Mouse (Mus musculus) megakaryocyte progenitor cell, adult 5-6 weeks (primary cell): Measurements from ENCODE around the gene Nuak2. TPM values are rescaled to one million over a fixed set of nuclear protein-coding genes. Genes with fewer than 3 reads are reported as not detected.

ENCODE experiments used
- ATAC-seq: replicated peaks from 2 replicates; pipeline ENCODE4 v1.8.0; 2016; ENCODE audit warnings: mild to moderate bottlenecking, moderate TSS enrichment, inconsistent platforms; ENCODE audit not compliant: poor library complexity
- total RNA-seq, 2 experiments: library from RNA; stranded (forward) in 1 of 2; stranded (reverse) in 1 of 2; fragments of 157-497, 149-512 nt in 1 of 2; fragments of 200-1000 nt in 1 of 2; gene quantifications; 2 replicates each; pipeline versions ENCODE4 v1.2.3 to v1.2.4; 2015 to 2017

The Nuak2 gene
- total RNA-seq, 2 experiments from 2014 or later: 20.2 to 26.1 TPM

DNA sequence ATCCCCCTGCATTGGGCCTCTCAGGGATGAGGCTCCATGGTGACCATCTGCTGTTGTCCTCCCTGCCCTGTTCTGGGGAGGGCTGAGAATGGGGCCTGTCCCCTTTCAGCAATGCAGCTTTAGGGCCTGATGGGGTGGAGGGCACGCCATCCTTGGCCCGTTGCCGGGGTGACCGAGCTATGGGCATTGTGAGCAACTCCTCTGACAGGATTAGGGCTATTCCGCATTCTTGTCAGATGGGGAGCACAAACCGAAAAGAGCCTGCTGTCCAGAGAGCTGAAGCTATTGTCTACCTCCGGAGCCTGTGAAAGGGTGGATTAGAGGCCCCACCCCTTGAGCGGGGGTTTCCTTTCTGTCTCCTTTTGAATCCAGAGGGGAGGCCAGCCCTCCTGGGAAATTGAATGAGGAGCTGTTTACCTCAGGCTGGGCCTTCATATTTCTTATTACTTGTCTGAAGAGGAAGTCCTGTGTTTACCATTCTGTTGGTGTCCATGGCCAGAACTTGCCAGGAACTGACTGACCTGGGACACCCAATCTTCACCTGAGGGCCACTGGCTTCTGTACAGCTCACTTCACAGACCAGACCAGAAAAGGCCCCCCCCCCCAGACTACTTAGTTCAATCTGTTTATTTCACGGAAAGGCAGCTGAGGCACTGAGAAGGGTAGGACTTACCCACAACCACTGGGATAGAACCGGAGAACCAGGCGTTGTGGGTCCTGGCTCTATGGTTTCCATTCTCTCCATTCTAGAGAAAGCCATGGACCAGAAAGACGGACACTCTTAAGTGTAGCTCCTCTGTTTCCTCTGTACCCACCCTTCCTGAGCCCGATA is 7.0 kb downstream of the Nuak2 start:
- ATAC-seq: no peak

DNA sequence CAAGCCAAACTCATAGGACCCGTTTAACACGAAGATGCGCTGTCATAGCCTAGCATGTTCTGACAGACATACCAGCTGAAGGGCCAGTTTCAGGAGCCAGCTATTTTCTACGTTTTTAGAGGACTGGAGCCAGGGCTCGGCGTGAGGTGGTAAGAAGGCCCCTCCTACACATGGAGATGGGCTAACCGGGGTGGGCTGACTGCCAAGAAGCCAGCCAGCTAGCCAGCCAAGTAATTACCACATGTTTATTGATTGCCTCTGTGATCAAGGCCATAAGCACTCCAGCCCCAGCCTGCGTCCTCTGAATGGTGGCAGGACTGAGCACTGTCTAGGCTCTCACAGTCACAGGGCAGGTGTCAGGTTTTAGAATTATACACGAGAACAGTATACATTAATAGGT is 10.9 kb downstream of the Nuak2 start:
- ATAC-seq: peak; percentile 48; the same call in 1 of the 2 replicates

- no peak for ATAC-seq
Observed at GRCm38 (mm10) chr1:132327477-132327876, 11.6 kb downstream of the Nuak2 start.

DNA sequence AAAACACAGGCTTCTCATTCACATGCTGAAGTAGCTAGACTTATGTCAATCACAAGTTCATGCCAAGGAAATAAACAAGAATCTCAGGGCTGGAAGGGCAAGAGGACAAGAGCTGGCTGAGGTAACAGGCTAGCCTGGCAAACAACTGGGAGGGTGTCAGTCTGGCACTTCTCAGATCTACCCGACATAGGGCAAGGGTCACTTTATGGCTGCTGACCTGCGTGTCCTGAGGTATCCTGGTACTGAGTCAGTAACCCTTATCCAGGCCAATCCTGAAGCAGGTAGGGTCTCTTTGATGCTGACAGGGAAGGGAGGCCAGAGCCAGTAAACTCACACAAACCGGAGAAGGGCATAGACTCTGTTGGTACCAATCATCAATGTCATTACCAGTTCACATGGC is 12.6 kb downstream of the Nuak2 start:
- no peak for ATAC-seq

GRCm38 (mm10) chr1:132329656-132330055 is 13.7 kb downstream of the Nuak2 start:
- ATAC-seq: no peak

- ATAC-seq: no peak
Observed at GRCm38 (mm10) chr1:132330397-132330796, 14.5 kb downstream of the Nuak2 start.

GRCm38 (mm10) chr1:132331283-132331682 is 15.4 kb downstream of the Nuak2 start:
- ATAC-seq: no peak

GRCm38 (mm10) chr1:132333201-132333600 is 17.3 kb downstream of the Nuak2 start:
- ATAC-seq: no peak

DNA sequence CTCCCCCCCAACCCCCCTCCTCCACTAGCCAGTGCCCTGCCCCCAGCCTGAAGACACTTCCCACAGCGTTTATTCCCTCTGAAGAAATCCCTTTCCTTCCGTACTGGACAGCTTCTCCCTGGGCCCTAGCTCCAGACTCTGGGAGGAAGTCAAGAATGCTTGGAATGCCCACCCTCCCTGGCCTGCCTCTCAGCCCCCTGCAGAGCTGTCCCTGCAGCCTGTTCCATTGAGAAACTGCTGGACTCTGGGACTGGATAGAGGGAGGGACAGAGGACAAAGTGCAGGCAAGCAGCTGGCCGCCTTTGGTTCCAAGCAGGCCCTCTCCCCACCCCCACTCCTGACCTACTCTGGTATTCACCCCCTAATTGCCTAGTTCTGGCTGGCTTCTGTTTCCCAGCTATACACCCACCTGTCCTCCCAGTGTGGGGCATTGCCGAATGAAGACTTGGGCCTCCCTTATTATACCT is 17.8 kb downstream of the Nuak2 start:
- no peak for ATAC-seq

GRCm38 (mm10) chr1:132334178-132334801 is 18.4 kb downstream of the Nuak2 start:
- ATAC-seq: peak; percentile 75

GRCm38 (mm10) chr1:132335378-132335965 is 19.5 kb downstream of the Nuak2 start:
- ATAC-seq: no peak

DNA sequence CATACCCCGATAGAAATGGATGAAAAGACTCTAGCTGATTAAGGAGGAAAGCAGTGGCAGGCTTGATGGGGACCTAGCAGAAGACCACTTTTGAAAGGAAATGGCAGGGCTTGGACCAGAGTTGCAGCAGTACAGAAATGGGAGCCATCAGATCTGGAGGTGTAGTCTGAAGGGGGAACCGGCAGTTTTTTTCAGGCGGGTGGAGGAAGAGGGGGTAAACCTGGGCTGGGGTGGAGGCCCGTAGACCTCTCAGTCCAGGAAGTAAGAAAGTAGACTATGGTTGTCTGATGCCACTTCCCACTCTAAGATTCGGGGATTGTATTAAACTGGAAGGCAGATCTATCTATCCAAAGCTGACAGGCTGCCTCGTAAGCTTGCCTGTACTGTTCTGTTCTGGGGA is 21.0 kb downstream of the Nuak2 start:
- no peak for ATAC-seq

DNA sequence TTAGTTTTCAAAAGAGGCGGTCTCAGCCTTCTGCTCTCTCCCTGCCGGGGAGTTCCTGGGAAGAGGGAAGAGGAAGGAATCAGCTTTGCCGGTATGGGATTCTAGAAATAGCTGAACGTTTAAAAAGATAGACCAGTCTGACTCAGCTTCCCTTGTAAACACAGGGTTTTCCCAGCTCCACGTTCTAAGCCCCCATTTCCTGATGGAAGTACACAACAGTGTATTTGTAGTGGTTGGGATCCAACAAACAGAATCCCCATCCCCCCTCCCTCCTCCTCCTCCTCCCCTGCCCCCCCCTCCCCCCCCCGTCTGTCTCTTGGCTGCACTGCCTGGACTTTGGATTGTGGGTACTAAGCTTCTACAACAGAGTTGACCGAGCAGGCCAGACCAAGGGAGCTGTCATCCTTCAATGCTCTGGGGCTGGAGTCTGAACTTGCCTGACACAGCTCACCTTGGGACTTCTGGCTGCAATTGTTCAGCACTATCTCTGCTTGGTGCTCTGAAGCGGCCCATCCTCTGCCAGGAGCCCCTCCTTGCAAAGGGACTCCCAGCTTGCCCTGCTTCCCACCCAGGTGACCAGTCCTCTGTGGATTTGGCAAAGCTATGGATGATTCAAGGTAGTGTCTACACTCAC is 22.2 kb downstream of the Nuak2 start:
- ATAC-seq: no peak

DNA sequence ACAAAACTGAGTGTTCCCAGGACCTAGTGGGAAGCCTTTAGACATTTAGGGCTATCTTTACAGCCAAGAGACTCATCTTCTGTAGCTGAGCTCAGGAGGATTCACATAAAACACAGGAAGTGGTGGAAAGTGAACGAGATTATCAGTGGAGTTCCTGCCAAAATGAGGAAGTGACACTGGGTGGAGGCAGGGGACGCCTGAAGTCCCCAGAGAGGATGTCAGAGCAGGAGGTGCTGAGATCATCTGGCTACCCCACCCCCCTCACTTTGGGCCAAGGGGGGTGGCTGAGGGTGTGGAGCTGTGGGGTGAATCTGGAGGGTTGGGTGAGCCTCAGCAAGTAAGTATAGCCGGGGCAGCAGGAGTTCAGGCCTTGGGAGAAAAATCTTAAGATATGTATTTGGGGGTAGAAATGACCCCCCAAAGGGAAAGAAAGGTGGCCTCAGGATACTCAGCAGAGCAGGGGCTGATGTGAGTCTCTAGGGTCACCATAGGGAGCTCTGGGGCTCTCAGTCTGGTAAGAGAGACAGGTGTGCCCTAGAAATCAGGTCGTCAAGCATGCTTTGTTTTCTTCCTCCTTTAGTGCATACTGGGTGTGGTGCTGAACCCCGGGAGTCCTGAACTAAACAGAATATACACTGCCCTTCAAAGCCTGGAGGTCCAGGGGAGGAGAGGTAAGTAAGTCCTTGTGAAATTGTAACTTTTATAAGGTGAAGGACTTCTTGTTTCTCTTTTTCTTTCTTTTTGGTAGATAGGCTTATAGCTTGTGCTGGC is 26.0 kb downstream of the Nuak2 start:
- ATAC-seq: peak; percentile 96

- ATAC-seq: no peak
Observed at GRCm38 (mm10) chr1:132342518-132342917, 26.6 kb downstream of the Nuak2 start.

DNA sequence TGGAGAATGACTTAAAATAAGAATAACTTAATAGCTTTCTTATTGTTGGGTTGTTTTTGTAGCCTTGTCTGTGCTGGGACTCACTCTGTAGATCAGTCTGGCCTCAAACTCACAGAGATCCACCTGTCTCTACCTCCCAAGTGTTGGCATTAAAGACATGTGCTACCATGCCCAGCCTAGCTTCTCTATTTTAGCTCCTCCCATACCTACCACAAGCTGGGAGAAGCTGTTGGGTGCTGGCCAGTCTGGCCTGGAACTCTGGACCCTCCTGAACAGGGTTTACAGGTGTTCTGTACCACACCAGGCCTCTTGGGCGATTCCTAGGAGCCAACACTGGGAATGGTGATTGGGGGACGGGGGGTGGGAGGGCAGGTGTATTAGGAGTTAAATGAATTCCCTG is 27.3 kb downstream of the Nuak2 start:
- peak; percentile 34; the same call in 1 of the 2 replicates for ATAC-seq

- no peak for ATAC-seq
Observed at GRCm38 (mm10) chr1:132343656-132344055, 27.7 kb downstream of the Nuak2 start.

GRCm38 (mm10) chr1:132345514-132345913 is 29.6 kb downstream of the Nuak2 start:
- no peak for ATAC-seq

DNA sequence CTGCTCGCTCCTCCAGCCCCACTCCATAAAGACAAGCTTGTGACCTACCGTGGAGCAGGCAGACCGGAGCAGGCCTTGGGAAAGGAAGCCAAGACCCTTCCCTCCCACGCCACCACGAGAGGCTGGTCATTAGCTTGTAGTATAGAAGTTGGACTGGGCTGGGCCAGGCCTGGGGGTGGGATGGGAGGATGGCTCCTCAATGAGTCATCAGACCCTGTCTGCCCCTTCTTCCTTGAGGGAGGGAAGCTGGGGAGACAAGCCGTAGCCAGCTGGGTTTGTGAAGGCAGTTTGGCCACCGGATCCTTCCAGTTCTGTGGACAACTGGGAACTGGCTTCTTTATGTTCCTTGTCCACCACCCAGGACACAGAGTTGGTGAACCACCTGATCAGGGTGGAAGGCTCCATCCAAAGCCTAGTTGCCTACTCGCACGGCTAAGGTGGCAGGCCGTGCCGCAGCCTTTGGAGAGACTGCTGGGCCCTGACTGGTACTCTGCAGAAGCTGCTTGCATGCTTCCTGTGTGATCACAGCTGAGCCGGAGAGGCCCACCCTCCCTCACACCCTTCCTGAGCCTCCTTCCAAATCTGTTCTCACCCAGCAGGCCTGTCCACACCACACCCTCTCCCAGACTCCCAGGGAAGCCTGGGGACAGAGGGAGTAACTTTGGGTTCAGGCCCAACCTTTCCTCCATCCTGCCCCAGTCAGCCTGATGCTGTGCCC is 30.4 kb downstream of the Nuak2 start:
- ATAC-seq: no peak

GRCm38 (mm10) chr1:132346951-132347350 is 31.0 kb downstream of the Nuak2 start:
- ATAC-seq: no peak
